Mouse (Mus musculus) urinary bladder, postnatal 25 days (tissue): ENCODE measurements around the gene Tmem98.

Experiments
- DNase-seq: peaks from one replicate; pipeline ENCODE4 v3.0.0; 2022; ENCODE audit warnings: low spot score

Gene Tmem98

GRCm38 (mm10) chr11:80854908-80855307 is 44.9 kb downstream of the Tmem98 start:
- DNase-seq: no peak

DNA sequence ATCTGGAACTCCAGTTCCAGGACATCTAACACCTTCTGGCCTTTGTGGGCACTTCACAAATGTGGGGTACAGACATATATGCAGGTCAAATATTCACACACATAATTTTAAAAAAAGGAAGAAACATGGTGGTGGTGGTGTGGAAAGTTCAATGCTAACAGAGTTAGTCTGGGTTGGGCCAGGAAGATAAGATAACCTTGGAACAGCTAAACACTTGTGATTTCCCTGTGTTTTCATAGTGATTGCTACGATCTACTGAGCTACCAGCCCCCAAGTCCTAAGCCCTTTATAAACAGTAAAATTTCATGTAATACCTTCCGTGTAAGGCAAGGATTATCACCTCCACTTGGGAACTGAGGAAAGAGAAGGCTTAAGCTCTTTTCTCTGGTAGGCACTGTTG is 46.9 kb downstream of the Tmem98 start:
- DNase-seq: no peak

GRCm38 (mm10) chr11:80858065-80858464 is 48.1 kb downstream of the Tmem98 start, which contains the start of gene Spaca3:
Spaca3 (plus strand) TSS chr11:80858365.
- DNase-seq: no peak

DNA sequence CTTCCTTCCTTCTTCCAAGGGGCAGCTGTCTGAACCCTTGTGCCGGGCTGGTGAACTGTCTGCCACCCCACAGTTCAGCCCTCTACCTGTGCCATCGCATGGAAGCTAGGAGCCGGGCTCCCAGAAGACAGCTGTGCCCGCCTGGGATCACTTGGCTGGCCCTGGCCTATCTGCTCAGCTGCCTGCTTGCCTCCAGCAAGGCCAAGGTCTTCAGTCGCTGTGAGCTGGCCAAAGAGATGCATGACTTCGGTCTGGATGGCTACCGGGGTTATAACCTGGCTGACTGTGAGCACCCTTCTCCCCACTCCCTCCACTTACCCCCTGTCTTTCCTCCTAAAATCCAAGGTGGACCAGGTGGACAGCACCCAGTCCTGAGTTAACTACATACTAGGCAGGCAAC is 53.0 kb downstream of the Tmem98 start:
- DNase-seq: no peak

- no peak for DNase-seq
These were observed 58.1 kb downstream of the Tmem98 start for GRCm38 (mm10) chr11:80868039-80868438.
